Mouse (Mus musculus) urinary bladder, postnatal 4 days (tissue): ENCODE results near the gene Zyx.

Experiments
- DNase-seq, 2 experiments: peaks; one replicate each; pipeline ENCODE4 v3.0.0; 2021 to 2022; ENCODE audit warnings: low spot score in 2 of 2

Gene Zyx

GRCm38 (mm10) chr6:42349426-42350020 is at the start of gene Zyx:
TSS of gene Zyx (plus strand) at chr6:42349630.
- peak; percentile 95 for DNase-seq

- no peak for DNase-seq
These were observed 39.5 kb upstream of the Zyx start for GRCm38 (mm10) chr6:42309816-42310378.

- DNase-seq = no peak
These were observed 38.9 kb upstream of the Zyx start for GRCm38 (mm10) chr6:42310427-42311053.

GRCm38 (mm10) chr6:42318293-42318692 is 31.1 kb upstream of the Zyx start:
- no peak for DNase-seq

GRCm38 (mm10) chr6:42323371-42324066 is 25.9 kb upstream of the Zyx start:
- no peak for DNase-seq

GRCm38 (mm10) chr6:42324067-42324481 is 25.4 kb upstream of the Zyx start:
- DNase-seq = peak in 1 of 2 experiments; percentile 59

- no peak for DNase-seq
These were observed 24.8 kb upstream of the Zyx start, which contains the start of gene Fam131b for GRCm38 (mm10) chr6:42324482-42325267. TSS of gene Fam131b (minus strand) at chr6:42324643.

- DNase-seq = peak; percentile 65 to 84
These were observed 24.2 kb upstream of the Zyx start for GRCm38 (mm10) chr6:42325268-42325609.

- DNase-seq = no peak
These were observed 22.9 kb upstream of the Zyx start for GRCm38 (mm10) chr6:42326509-42326908.

GRCm38 (mm10) chr6:42328757-42329156 is 20.7 kb upstream of the Zyx start:
- DNase-seq = no peak

- no peak for DNase-seq
These were observed 19.2 kb upstream of the Zyx start for GRCm38 (mm10) chr6:42330216-42330615.

GRCm38 (mm10) chr6:42330946-42331345 is 18.5 kb upstream of the Zyx start:
- no peak for DNase-seq

GRCm38 (mm10) chr6:42339189-42339588 is 10.2 kb upstream of the Zyx start:
- no peak for DNase-seq

GRCm38 (mm10) chr6:42339981-42340380 is 9.4 kb upstream of the Zyx start:
- no peak for DNase-seq

- DNase-seq = no peak
These were observed 7.3 kb upstream of the Zyx start for GRCm38 (mm10) chr6:42342171-42342570.

- DNase-seq = no peak
These were observed 5.9 kb upstream of the Zyx start for GRCm38 (mm10) chr6:42343361-42344120.

- no peak for DNase-seq
These were observed 5.2 kb upstream of the Zyx start for GRCm38 (mm10) chr6:42344255-42344654.

- no peak for DNase-seq
These were observed 987 bp upstream of the Zyx start for GRCm38 (mm10) chr6:42348281-42349005.

- DNase-seq = peak in 1 of 2 experiments; percentile 67
These were observed 414 bp upstream of the Zyx start for GRCm38 (mm10) chr6:42349006-42349425.
